Mouse (Mus musculus): Measurements from ENCODE around the gene Leo1. TPM values are rescaled to one million over a fixed set of nuclear protein-coding genes. Genes with fewer than 3 reads are reported as not detected.

Leo1 gene
- polyA plus RNA-seq, 1 experiment from 2014 or later, result 27.1 TPM

GRCm38 (mm10) chr9:75427366-75428273 lies 13.7 kb upstream of the Leo1 start:
- no peaks in the 10 kb centered on the region for H3K27me3 ChIP-seq
- 0 out of 2 replicates have a peak overlapping the region, but pooled peaks have one; percentile 14 for H3K4me2 ChIP-seq
- WGBS, result 55% methylated on average over 9 of the region's 9 CpGs
- H3K36me3 ChIP-seq, result no peaks in the 10 kb centered on the region
- no peak for ATAC-seq (replicated peaks; ENCODE audit: insufficient number of reproducible peaks, insufficient read depth, low FRiP score, low read depth)
- peak overlapping the region; percentile 60 for H3K27ac ChIP-seq
- peaks cover 34% of the 10 kb centered on the region for H3K4me1 ChIP-seq (replicated peaks)
- no peak overlapping the region for H3K9ac ChIP-seq
- no peak overlapping the region for H3K4me3 ChIP-seq
- no peaks in the 10 kb centered on the region for H3K9me3 ChIP-seq (replicated peaks)

GRCm38 (mm10) chr9:75428274-75428600 lies 13.1 kb upstream of the Leo1 start:
- Histone ChIP-seq H3K9ac (no peak overlapping the region), H3K4me2 (0 out of 2 replicates have a peak overlapping the region, but pooled peaks have one; percentile 14), H3K36me3 (no peaks in the 10 kb centered on the region), H3K27me3 (no peaks in the 10 kb centered on the region), H3K4me1 (replicated peaks) (peaks cover 34% of the 10 kb centered on the region), H3K4me3 (no peak overlapping the region), H3K9me3 (replicated peaks) (no peaks in the 10 kb centered on the region), H3K27ac (peak overlapping the region; percentile 60)
- ATAC-seq (replicated peaks; ENCODE audit: insufficient number of reproducible peaks, insufficient read depth, low FRiP score, low read depth), result 0 out of 2 replicates have a peak, but pooled peaks have one; percentile 41
- 32% methylated on average over 2 of the region's 2 CpGs for WGBS

GRCm38 (mm10) chr9:75429040-75429439 lies 12.3 kb upstream of the Leo1 start:
- Histone ChIP-seq H3K9ac (no peak overlapping the region), H3K4me3 (no peak overlapping the region), H3K4me2 (no peak overlapping the region), H3K4me1 (replicated peaks) (peaks cover 32% of the 10 kb centered on the region), H3K27ac (0 out of 2 replicates have a peak overlapping the region, but pooled peaks have one; percentile 60), H3K27me3 (no peaks in the 10 kb centered on the region), H3K36me3 (no peaks in the 10 kb centered on the region), H3K9me3 (replicated peaks) (no peaks in the 10 kb centered on the region)
- no peak for ATAC-seq (replicated peaks; ENCODE audit: insufficient number of reproducible peaks, insufficient read depth, low FRiP score, low read depth)
- WGBS, result 72% methylated on average over 2 of the region's 2 CpGs

- no peak overlapping the region for H3K4me2 ChIP-seq
- H3K4me3 ChIP-seq, result no peak overlapping the region
- H3K27me3 ChIP-seq, result no peaks in the 10 kb centered on the region
- H3K4me1 ChIP-seq (replicated peaks), result peaks cover 35% of the 10 kb centered on the region
- H3K9me3 ChIP-seq (replicated peaks), result no peaks in the 10 kb centered on the region
- no peaks in the 10 kb centered on the region for H3K36me3 ChIP-seq
- ATAC-seq (replicated peaks; ENCODE audit: insufficient number of reproducible peaks, insufficient read depth, low FRiP score, low read depth), result no peak
- no peak overlapping the region for H3K27ac ChIP-seq
- H3K9ac ChIP-seq, result no peak overlapping the region
- 86% methylated on average over 1 of the region's 1 CpGs for WGBS
These were observed 11.7 kb upstream of the Leo1 start for GRCm38 (mm10) chr9:75429657-75430056.

- no peaks in the 10 kb centered on the region for H3K36me3 ChIP-seq
- peaks cover 41% of the 10 kb centered on the region for H3K4me1 ChIP-seq (replicated peaks)
- H3K9ac ChIP-seq, result no peak overlapping the region
- WGBS, result 37% methylated on average over 16 of the region's 16 CpGs
- no peaks in the 10 kb centered on the region for H3K9me3 ChIP-seq (replicated peaks)
- H3K4me2 ChIP-seq, result peak overlapping the region; percentile 47
- H3K4me3 ChIP-seq, result no peak overlapping the region
- peak overlapping the region; percentile 73 for H3K27ac ChIP-seq
- ATAC-seq (replicated peaks; ENCODE audit: insufficient number of reproducible peaks, insufficient read depth, low FRiP score, low read depth), result peak; percentile 45
- H3K27me3 ChIP-seq, result no peaks in the 10 kb centered on the region
These were observed 10.3 kb upstream of the Leo1 start for GRCm38 (mm10) chr9:75430822-75431621.

- no peak for ATAC-seq (replicated peaks; ENCODE audit: insufficient number of reproducible peaks, insufficient read depth, low FRiP score, low read depth)
- H3K4me2 ChIP-seq, result no peak overlapping the region
- 82% methylated on average over 3 of the region's 3 CpGs for WGBS
- no peaks in the 10 kb centered on the region for H3K9me3 ChIP-seq (replicated peaks)
- H3K27me3 ChIP-seq, result no peaks in the 10 kb centered on the region
- no peaks in the 10 kb centered on the region for H3K36me3 ChIP-seq
- peaks cover 38% of the 10 kb centered on the region for H3K4me1 ChIP-seq (replicated peaks)
- H3K27ac ChIP-seq, result no peak overlapping the region
- no peak overlapping the region for H3K9ac ChIP-seq
- H3K4me3 ChIP-seq, result no peak overlapping the region
These were observed 8.6 kb upstream of the Leo1 start for GRCm38 (mm10) chr9:75432694-75433093.

- WGBS, result 34% methylated on average over 7 of the region's 7 CpGs
- Histone ChIP-seq H3K36me3 (no peaks in the 10 kb centered on the region), H3K27ac (0 out of 2 replicates have a peak overlapping the region, but pooled peaks have one; percentile 5), H3K4me1 (replicated peaks) (peaks cover 25% of the 10 kb centered on the region), H3K9me3 (replicated peaks) (no peaks in the 10 kb centered on the region), H3K4me3 (no peak overlapping the region), H3K4me2 (no peak overlapping the region), H3K9ac (no peak overlapping the region), H3K27me3 (no peaks in the 10 kb centered on the region)
- no peak for ATAC-seq (replicated peaks; ENCODE audit: insufficient number of reproducible peaks, insufficient read depth, low FRiP score, low read depth)
These were observed 7.0 kb upstream of the Leo1 start for GRCm38 (mm10) chr9:75434172-75434793.

GRCm38 (mm10) chr9:75434872-75435271 lies 6.5 kb upstream of the Leo1 start:
- Histone ChIP-seq H3K27me3 (no peaks in the 10 kb centered on the region), H3K36me3 (no peaks in the 10 kb centered on the region), H3K4me2 (no peak overlapping the region), H3K27ac (no peak overlapping the region), H3K4me3 (no peak overlapping the region), H3K4me1 (replicated peaks) (peaks cover 25% of the 10 kb centered on the region), H3K9me3 (replicated peaks) (no peaks in the 10 kb centered on the region), H3K9ac (no peak overlapping the region)
- ATAC-seq (replicated peaks; ENCODE audit: insufficient number of reproducible peaks, insufficient read depth, low FRiP score, low read depth), result no peak
- WGBS, result 70% methylated on average over 6 of the region's 6 CpGs

GRCm38 (mm10) chr9:75435291-75435690 lies 6.0 kb upstream of the Leo1 start:
- Histone ChIP-seq H3K4me1 (replicated peaks) (peaks cover 25% of the 10 kb centered on the region), H3K4me2 (no peak overlapping the region), H3K9me3 (replicated peaks) (no peaks in the 10 kb centered on the region), H3K36me3 (no peaks in the 10 kb centered on the region), H3K27me3 (no peaks in the 10 kb centered on the region), H3K9ac (no peak overlapping the region), H3K27ac (peak overlapping the region; percentile 37; the same call in 1 of the 2 replicates), H3K4me3 (no peak overlapping the region)
- ATAC-seq (replicated peaks; ENCODE audit: insufficient number of reproducible peaks, insufficient read depth, low FRiP score, low read depth), result no peak
- WGBS, result 90% methylated on average over 4 of the region's 4 CpGs

- Histone ChIP-seq H3K9ac (no peak overlapping the region), H3K9me3 (replicated peaks) (no peaks in the 10 kb centered on the region), H3K27me3 (no peaks in the 10 kb centered on the region), H3K4me2 (peak overlapping the region; percentile 32; the same call in 1 of the 2 replicates), H3K36me3 (no peaks in the 10 kb centered on the region), H3K27ac (peak overlapping the region; percentile 37; the same call in 1 of the 2 replicates), H3K4me3 (no peak overlapping the region), H3K4me1 (replicated peaks) (peaks cover 20% of the 10 kb centered on the region)
- 2% methylated on average over 12 of the region's 12 CpGs for whole genome bisulfite sequencing
- ATAC-seq (replicated peaks; ENCODE audit: insufficient number of reproducible peaks, insufficient read depth, low FRiP score, low read depth), result peak; percentile 85
These were observed 5.4 kb upstream of the Leo1 start for GRCm38 (mm10) chr9:75435918-75436317.

Measured in heart, embryonic 15.5 days (tissue).